Mouse (Mus musculus) Muller cell, postnatal 12 days (primary cell): ENCODE measurements around the gene Asb8.

Experiments
- DNase-seq: peaks from one replicate; pipeline ENCODE4 v3.0.0-alpha.2; 2015; ENCODE audit errors: inconsistent ontology term

Gene Asb8

GRCm38 (mm10) chr15:98116287-98116686 lies 49.1 kb downstream of the Asb8 start:
- DNase-seq = no peak

- no peak for DNase-seq
Observed at GRCm38 (mm10) chr15:98115779-98116163, 49.7 kb downstream of the Asb8 start.

DNA sequence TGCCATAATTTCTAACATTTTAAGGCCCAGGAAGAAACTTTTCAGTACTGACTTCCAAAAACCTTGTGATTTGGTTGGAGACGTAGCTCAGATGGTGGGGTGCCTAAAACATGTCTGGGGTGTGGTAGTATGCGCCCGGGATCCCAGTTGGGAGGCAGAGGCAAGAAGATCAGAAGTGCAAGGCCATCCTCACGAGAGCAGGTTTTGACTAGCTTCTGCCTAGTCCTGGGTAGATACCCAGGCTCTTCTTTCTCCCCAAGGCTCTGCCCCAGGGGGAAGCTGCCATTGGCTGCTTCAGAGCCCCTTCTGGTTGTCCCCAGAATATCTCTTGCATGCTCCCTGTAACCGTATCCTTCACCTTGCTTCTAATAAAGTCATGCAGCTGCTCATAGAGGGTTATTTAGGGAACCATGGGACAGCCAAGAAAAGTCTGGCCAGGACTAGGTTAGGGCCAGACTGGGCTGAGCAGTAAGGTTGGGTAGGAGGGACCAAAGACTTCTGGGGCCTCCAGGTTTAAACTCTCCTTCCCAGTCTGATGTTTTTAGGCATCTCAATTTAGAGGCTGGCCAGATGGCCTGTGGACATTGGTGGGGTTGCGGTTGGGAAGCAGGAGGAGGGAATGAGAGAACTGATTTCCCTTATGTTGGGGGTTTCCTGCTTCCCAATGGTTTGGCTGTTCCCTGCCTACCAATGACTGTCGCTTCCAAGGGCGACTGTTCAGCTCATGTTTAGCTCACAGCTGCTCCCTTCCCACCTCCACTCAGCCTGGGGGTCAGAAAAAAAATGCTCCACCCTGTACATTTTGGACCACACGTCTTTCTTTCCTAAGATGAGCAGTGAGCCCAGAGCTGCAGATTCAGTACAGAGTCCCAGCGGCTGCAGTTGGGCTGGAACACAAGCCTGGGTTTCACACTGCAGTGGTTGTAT lies 50.3 kb downstream of the Asb8 start:
- DNase-seq = no peak

DNA sequence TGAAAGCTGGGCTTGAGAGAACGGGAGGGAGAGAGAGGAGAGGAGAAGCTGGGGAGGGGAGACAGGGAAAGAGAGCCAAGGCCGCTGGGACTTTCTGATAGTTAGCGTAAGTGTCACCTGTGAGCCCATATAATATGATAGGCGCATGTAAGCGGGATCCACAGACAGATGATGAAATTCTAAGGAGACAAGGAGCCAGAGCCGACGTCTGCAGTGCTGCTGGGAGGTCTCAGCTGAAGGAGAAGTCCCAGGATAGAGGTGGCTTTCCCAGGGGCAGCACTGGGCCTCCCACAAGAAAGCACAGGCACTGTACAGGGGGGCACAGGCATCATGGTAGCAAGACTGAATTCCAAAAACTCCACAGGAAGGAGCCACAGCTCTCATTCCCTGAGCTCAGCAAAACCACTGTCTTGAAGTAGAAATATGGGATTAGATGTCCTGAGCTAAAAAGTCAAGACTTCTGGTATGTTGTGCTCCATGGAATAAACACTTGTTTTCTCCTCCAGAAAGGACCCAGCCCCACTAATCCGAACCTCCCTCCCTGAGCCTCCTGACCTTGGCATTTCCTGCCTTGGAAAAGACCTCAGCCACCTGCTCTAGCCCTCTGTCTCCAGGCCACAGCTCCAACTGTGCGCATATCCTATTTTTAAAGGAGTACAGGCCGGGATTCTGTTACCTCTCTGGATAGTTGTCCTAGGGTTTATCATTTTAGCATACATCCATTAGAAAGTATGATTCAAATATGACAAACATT lies 51.1 kb downstream of the Asb8 start:
- DNase-seq = no peak

GRCm38 (mm10) chr15:98111791-98112190 lies 53.6 kb downstream of the Asb8 start:
- DNase-seq = no peak

GRCm38 (mm10) chr15:98108297-98109152 lies 56.9 kb downstream of the Asb8 start:
- DNase-seq = peak; percentile 89

DNA sequence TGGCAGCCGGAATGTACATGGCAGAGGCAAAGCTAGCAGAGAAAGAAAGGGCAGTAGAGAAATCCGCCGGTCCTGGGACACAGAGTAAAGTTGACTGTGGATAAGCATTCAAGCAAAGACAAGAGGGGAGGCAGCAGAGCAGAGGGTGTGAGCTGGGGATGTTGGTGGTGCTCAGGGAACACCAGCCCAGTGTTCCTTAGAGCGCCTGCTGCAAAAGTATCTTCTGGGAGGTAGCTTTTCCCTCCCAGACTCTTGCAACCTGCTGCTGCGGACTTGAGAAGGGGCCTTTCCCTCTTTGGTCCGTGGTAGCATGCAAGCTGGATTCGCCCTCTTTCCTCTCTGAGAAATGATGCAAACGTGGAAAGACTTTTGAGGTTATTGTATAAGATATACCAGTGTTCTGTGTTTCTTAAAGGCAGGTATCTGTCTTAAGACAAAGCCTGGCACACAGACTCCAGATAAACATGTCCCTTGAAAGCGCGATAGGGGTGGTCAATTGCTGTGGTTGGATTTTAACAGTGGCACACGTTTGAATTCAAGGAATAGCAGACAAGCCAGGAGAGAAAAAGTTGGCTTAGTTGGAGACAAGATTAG lies 57.6 kb downstream of the Asb8 start:
- no peak for DNase-seq

GRCm38 (mm10) chr15:98107230-98107629 lies 58.2 kb downstream of the Asb8 start:
- DNase-seq = no peak

GRCm38 (mm10) chr15:98106506-98106905 lies 58.9 kb downstream of the Asb8 start:
- DNase-seq = no peak

- no peak for DNase-seq
Observed at GRCm38 (mm10) chr15:98102401-98102800, 63.0 kb downstream of the Asb8 start.

GRCm38 (mm10) chr15:98098519-98098918 lies 66.9 kb downstream of the Asb8 start:
- DNase-seq = no peak

DNA sequence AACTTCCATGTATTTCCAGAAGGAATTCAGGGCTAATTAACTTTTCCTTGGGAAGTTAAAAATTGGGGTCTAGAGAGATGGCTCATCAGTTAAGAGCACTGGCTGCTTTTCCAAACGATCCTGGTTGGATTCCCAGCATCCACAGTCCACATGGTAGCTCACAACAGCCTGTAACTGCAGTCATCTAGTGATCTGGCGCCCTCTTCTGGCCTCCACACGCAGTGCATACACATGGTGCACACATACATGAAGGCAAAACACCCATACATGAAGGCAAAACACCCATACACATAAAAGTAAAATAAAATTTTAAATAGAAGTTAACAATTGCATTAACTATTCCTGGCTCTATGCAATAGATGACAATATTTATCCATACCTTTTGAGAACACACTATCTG lies 68.5 kb downstream of the Asb8 start:
- DNase-seq = no peak

DNA sequence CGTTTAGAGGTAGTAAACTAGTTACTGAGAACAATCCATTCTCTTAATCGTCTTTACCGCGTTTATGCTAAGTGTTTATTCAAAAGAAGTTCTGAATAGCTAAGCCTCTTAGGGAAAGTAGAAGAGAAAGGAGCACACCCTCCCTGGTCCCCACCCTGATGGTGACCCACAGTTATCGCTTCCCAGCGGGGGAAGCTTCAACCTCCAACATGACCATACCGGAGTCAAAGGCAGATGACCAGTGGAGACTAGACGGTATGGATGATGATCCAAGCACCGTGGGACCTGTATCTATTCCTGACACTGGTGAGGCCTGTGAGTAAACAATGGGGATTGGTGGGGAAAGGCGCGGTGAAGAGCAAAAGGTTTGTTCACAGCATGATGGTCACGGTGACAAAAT lies 70.5 kb downstream of the Asb8 start:
- DNase-seq = no peak

GRCm38 (mm10) chr15:98093121-98094011 lies 72.1 kb downstream of the Asb8 start, which contains the start of gene Senp1:
Gene Senp1, minus strand, starts transcription at chr15:98093744.
- DNase-seq = peak; percentile 95

GRCm38 (mm10) chr15:98092372-98093120 lies 72.9 kb downstream of the Asb8 start, which contains the start of gene Pfkm:
Gene Pfkm, plus strand, starts transcription at chr15:98092589.
- no peak for DNase-seq

GRCm38 (mm10) chr15:98091841-98092240 lies 73.6 kb downstream of the Asb8 start:
- DNase-seq = no peak

- no peak for DNase-seq
Observed at GRCm38 (mm10) chr15:98089421-98090183, 75.8 kb downstream of the Asb8 start.

DNA sequence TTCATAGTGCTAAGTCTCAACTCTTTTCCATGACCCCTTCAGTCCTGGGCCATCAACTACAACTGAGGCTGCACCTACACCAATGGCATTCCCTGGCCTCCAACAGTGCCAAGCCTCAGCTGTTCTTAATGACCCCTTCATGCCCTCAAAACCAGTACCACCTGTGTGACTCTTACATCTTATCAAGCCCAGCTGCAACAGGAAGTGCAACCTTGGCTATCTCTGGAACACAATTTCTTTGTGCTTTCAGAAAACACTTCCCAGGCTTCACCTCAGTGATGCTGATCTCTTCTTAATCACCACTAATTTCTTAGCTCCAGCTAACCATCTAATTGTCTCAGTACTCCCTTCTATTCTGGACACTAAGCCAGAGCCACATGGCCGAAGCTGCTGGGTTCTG lies 76.5 kb downstream of the Asb8 start:
- DNase-seq = no peak
